Mouse (Mus musculus) liver, adult 2 months (tissue): ENCODE data around the gene Lman2. TPM values are rescaled to one million over a fixed set of nuclear protein-coding genes. Genes with fewer than 3 reads are reported as not detected.
A peak's percentile ranks its signal among the peaks of the same experiment; 100 is the strongest.

Source experiments
- DNase-seq: peaks from one replicate; pipeline ENCODE4 v3.0.0-alpha.2; 2011; ENCODE audit warnings: low read depth, low spot score; ENCODE audit errors: extremely low read depth
- H3K27ac ChIP-seq: fragments of 200-500 bp; replicated peaks from 2 replicates; pipeline ENCODE4 v1.5.1; 2012; ENCODE audit warnings: low read depth, mild to moderate bottlenecking, control low read depth, inconsistent platforms, low read length; ENCODE audit not compliant: insufficient read depth
- H3K27me3 ChIP-seq: fragments of 200-500 bp; 2 replicates; pipeline ENCODE4 v1.6.1; 2012; ENCODE audit warnings: mild to moderate bottlenecking, moderate library complexity, low read length, inconsistent platforms; ENCODE audit not compliant: control insufficient read depth, insufficient read depth
- H3K36me3 ChIP-seq: fragments of 200-500 bp; 2 replicates; pipeline ENCODE4 v1.6.1; 2012; ENCODE audit warnings: low read length, inconsistent platforms; ENCODE audit not compliant: control insufficient read depth, insufficient read depth
- H3K4me1 ChIP-seq: fragments of 200-500 bp; 2 replicates; pipeline ENCODE4 v1.6.1; 2011; ENCODE audit warnings: low read length; ENCODE audit not compliant: control insufficient read depth, insufficient read depth
- H3K4me3 ChIP-seq: fragments of 200-500 bp; 2 replicates; pipeline ENCODE4 v1.5.1; 2011; ENCODE audit warnings: low read depth, mild to moderate bottlenecking, control low read depth, low read length, moderate library complexity; ENCODE audit not compliant: insufficient read depth
- H3K79me2 ChIP-seq: fragments of 200-500 bp; 2 replicates; pipeline ENCODE4 v1.6.1; 2012; ENCODE audit warnings: inconsistent platforms, mild to moderate bottlenecking, low read length, moderate library complexity; ENCODE audit not compliant: control insufficient read depth, insufficient read depth
- H3K9ac ChIP-seq: fragments of 200-500 bp; 2 replicates; pipeline ENCODE4 v1.6.1; 2012; ENCODE audit warnings: low read depth, mild to moderate bottlenecking, control low read depth, inconsistent platforms, low read length
- CTCF ChIP-seq: fragments of 200-500 bp; IDR thresholded peaks from 2 replicates; pipeline ENCODE4 v1.5.1; 2011; ENCODE audit warnings: low read depth, low read length, control low read depth
- POLR2A ChIP-seq: fragments of 200-500 bp; IDR thresholded peaks from 2 replicates; pipeline ENCODE4 v1.6.1; 2011; ENCODE audit warnings: low read length, control low read depth; ENCODE audit not compliant: insufficient read depth; ENCODE audit errors: extremely low read depth
- WGBS: fragments of 180-500 bp; shearing (Covaris S2); methylation state at CpG from one replicate; pipeline ENCODE4 v1.1.7; 2018; 5-methylcytosine and 5-hydroxymethylcytosine counted together
- polyA plus RNA-seq: library from polyadenylated mRNA; depleted of rRNA; stranded (reverse); fragments of >200 nt; gene quantifications from 2 replicates; pipeline ENCODE4 v1.2.3, GENCODE M21; 2012
- total RNA-seq: library from RNA; depleted of rRNA; stranded (reverse); fragments of >200 nt; gene quantifications from 2 replicates; pipeline ENCODE4 v1.2.3, GENCODE M21; 2014

Lman2 gene
- total and polyA plus RNA-seq, 2 experiments: 112 to 136 TPM

DNA sequence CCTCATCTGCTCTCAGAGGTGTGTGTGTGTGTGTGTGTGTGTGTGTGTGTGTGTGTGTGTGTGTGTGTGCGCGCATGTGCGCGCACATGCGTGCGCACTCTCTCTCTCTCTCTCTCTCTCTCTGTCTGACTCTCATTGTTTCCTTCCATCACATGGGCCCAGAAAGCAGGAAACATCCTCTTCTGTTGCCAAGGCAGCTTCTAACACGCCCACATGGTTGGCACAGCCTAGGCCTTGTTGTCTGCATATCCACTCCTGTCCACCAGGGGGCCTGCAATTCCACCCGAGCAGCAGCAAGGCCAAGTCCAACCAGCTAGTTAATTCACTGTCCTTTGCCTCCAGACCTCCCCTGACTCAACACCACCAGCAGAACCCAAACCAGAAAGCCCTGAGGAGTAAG is 35.0 kb downstream of the Lman2 start:
- no peak overlapping the region for H3K9ac ChIP-seq
- peak; percentile 82 for DNase-seq
- no peaks in the 10 kb centered on the region for H3K27me3 ChIP-seq
- no peak overlapping the region for H3K27ac ChIP-seq
- WGBS: 15% methylated on average over 8 of the region's 8 CpGs
- TF ChIP-seq CTCF (peak; percentile 98), POLR2A (no peak)
- peaks cover 18% of the 10 kb centered on the region for H3K36me3 ChIP-seq
- no peaks in the 10 kb centered on the region for H3K79me2 ChIP-seq
- H3K4me1 ChIP-seq: peaks cover 8% of the 10 kb centered on the region
- no peak overlapping the region for H3K4me3 ChIP-seq

DNA sequence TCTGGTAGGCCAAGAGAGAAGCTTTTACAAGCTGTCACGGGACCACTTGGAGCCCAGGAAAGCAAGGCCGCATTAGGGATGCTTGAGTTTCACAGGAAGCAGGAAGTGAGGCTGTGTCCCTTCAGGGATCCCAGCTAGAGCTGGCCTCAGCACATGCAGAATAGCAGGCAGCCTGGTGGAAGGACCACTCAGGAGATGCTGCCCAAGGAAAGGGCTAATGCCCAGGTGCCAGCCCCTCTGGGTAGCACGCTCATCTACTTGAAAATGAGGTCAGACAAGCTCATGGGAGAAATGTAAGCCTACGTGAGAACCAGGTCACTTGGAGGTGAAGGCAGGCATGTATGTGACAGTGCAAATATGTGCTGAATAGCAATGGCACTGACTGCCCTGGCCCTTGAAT is 35.4 kb downstream of the Lman2 start:
- H3K27ac ChIP-seq: no peak overlapping the region
- no peaks in the 10 kb centered on the region for H3K79me2 ChIP-seq
- H3K27me3 ChIP-seq: no peaks in the 10 kb centered on the region
- WGBS: 49% methylated on average over 4 of the region's 4 CpGs
- H3K4me1 ChIP-seq: peaks cover 8% of the 10 kb centered on the region
- no peak overlapping the region for H3K9ac ChIP-seq
- H3K36me3 ChIP-seq: peaks cover 18% of the 10 kb centered on the region
- H3K4me3 ChIP-seq: no peak overlapping the region
- no peak for DNase-seq
- no peak for TF ChIP-seq POLR2A
- no peak for TF ChIP-seq CTCF

DNA sequence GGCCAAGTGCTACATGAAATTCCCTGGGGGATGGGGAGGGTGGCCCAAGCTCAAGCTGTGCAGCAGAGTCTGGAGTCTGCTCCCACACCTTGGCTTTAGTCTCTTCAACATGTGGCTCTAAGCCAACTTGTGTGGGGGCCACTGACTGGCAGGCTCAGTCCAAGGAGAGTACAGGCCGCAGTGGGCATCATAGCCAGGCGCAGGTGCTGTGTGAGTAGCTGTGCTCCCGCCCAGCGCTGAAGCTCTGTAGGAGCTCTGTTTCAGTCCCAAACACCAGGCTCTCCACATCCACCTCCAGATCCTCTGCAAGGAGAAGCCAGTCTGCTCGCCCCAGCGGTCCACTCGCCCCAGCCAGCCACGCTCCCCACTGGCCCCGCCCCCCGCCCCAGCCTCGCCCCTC is 37.0 kb downstream of the Lman2 start:
- no peak overlapping the region for H3K4me3 ChIP-seq
- no peaks in the 10 kb centered on the region for H3K27me3 ChIP-seq
- H3K36me3 ChIP-seq: peaks cover 18% of the 10 kb centered on the region
- 90% methylated on average over 11 of the region's 11 CpGs for WGBS
- H3K79me2 ChIP-seq: peaks cover 9% of the 10 kb centered on the region; the same call in 1 of the 2 replicates
- no peak overlapping the region for H3K9ac ChIP-seq
- TF ChIP-seq CTCF (no peak), POLR2A (no peak)
- no peak for DNase-seq
- no peak overlapping the region for H3K27ac ChIP-seq
- peaks cover 12% of the 10 kb centered on the region for H3K4me1 ChIP-seq

- peak; percentile 42 for TF ChIP-seq CTCF
- TF ChIP-seq POLR2A: no peak
- peak; percentile 94 for DNase-seq
- H3K9ac ChIP-seq: peak overlapping the region; percentile 86
- under 1% methylated on average over 31 of the region's 31 CpGs for WGBS
- peaks cover 14% of the 10 kb centered on the region for H3K4me1 ChIP-seq
- H3K79me2 ChIP-seq: peaks cover 9% of the 10 kb centered on the region; the same call in 1 of the 2 replicates
- no peaks in the 10 kb centered on the region for H3K27me3 ChIP-seq
- peaks cover 18% of the 10 kb centered on the region for H3K36me3 ChIP-seq
- H3K27ac ChIP-seq: peak overlapping the region; percentile 87
- H3K4me3 ChIP-seq: peak overlapping the region; percentile 90
Observed at GRCm38 (mm10) chr13:55322130-55322825, 40.3 kb downstream of the Lman2 start.

DNA sequence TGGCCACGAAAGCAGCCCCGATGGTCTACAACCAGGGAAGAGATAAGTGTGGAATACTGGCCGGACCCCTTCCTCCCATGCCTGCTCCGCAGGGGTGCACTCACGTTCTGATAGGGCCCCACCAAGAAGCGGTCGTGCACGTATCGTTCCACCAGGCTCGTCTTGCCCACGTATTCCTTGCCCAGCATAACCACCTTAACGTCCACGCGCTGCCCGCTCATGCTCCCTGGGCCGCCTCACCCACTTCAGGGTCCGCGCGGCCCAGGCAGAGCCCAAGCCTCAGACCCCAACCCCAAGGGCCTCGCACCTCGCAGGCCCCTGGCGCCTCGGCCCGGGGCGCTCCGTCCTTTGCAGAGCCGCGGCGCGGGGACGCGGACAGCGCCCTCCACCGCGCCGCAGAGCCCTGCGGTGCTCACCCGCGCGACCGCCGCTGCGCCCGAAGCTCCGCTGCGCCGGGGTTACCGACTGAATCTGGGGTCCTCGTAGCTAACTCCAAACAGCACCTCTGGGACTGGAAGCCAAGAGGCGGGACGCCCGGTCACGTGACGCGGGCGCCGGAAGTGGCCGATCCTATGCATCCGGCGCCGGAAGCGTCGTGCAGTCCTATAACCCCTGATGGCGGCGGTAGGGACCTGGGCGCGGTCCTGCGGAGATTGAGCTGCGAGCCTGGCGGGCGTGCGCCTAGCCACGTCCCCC is 41.0 kb downstream of the Lman2 start, which contains the start of gene Rab24:
Gene Rab24, minus strand, starts transcription at position 513 of the 696 bp plus-strand sequence.
- peak within 1 kb of the TSS; percentile 86 for H3K9ac ChIP-seq
- H3K27me3 ChIP-seq: no peaks in the 10 kb centered on the region
- peaks cover 9% of the 10 kb centered on the region; the same call in 1 of the 2 replicates for H3K79me2 ChIP-seq
- H3K4me1 ChIP-seq: peaks cover 14% of the 10 kb centered on the region
- peak; percentile 64 for DNase-seq
- peak; percentile 77 for TF ChIP-seq POLR2A
- TF ChIP-seq CTCF: no peak
- peaks cover 18% of the 10 kb centered on the region for H3K36me3 ChIP-seq
- peak within 1 kb of the TSS; percentile 90 for H3K4me3 ChIP-seq
- under 1% methylated on average over 73 of the region's 73 CpGs for WGBS
- peak within 1 kb of the TSS; percentile 87 for H3K27ac ChIP-seq
